Mouse (Mus musculus) C2C12 (cell line): ENCODE measurements around the gene Sh2d3c.

ENCODE experiments used
- CEBPB ChIP-seq: IDR thresholded peaks from one replicate; pipeline ENCODE4 v1.6.1; 2011; ENCODE audit warnings: low read depth, mild to moderate bottlenecking, control low read depth, moderate library complexity
- CTCF ChIP-seq: IDR thresholded peaks from one replicate; pipeline ENCODE4 v1.5.1; 2011; ENCODE audit not compliant: control insufficient read depth, insufficient read depth, insufficient read length
- MAX ChIP-seq: IDR thresholded peaks from one replicate; pipeline ENCODE4 v1.6.1; 2011; ENCODE audit warnings: mild to moderate bottlenecking, control low read depth
- MYOD1 ChIP-seq: IDR thresholded peaks from one replicate; pipeline ENCODE4 v1.6.1; 2011; ENCODE audit warnings: low read depth; ENCODE audit not compliant: control insufficient read depth, insufficient read length
- MYOG ChIP-seq: IDR thresholded peaks from one replicate; pipeline ENCODE4 v1.6.1; 2011; ENCODE audit not compliant: control insufficient read depth, insufficient read length; ENCODE audit errors: extremely low read depth
- USF1 ChIP-seq: IDR thresholded peaks from one replicate; pipeline ENCODE4 v1.6.1; 2011; ENCODE audit warnings: low read depth, mild to moderate bottlenecking, control low read depth, moderate library complexity

- no peak for TF ChIP-seq CTCF
- no peak for TF ChIP-seq MAX
- no peak for TF ChIP-seq USF1
- TF ChIP-seq MYOG: no peak
- no peak for TF ChIP-seq MYOD1
- TF ChIP-seq CEBPB: no peak
Observed at GRCm38 (mm10) chr2:32781710-32782109, 60.9 kb downstream of the Sh2d3c start.
